Mouse (Mus musculus) MEL (cell line): Measurements from ENCODE around the gene Arid5a.

Experiments
- CTCF ChIP-seq, 3 experiments: IDR thresholded peaks in 2 of 3; conservative IDR thresholded peaks in 1 of 3; 2 replicates each; pipeline ENCODE4 v1.5.1; 2011 to 2012; ENCODE audit warnings: low read length in 3 of 3, low read depth in 2 of 3, mild to moderate bottlenecking in 2 of 3, improper control_type of control experiment in 1 of 3, inconsistent platforms in 1 of 3, mixed read lengths in 1 of 3, moderate library complexity in 1 of 3; ENCODE audit not compliant: control insufficient read depth in 1 of 3, insufficient read depth in 1 of 3, poor library complexity in 1 of 3, severe bottlenecking in 1 of 3
- JUND ChIP-seq: IDR thresholded peaks from 2 replicates; pipeline ENCODE4 v1.6.1; 2011; ENCODE audit warnings: low read depth, mild to moderate bottlenecking, improper control_type of control experiment, low read length
- MAFK ChIP-seq: IDR thresholded peaks from 2 replicates; pipeline ENCODE4 v1.6.1; 2011; ENCODE audit warnings: low read depth, mild to moderate bottlenecking, low read length, improper control_type of control experiment, borderline replicate concordance
- MYC ChIP-seq: IDR thresholded peaks from 2 replicates; pipeline ENCODE4 v1.6.1; 2011; ENCODE audit warnings: low read depth, mild to moderate bottlenecking, low read length, improper control_type of control experiment, moderate library complexity
- POLR2A ChIP-seq, 2 experiments: IDR thresholded peaks; 2 replicates each; pipeline ENCODE4 v1.6.1; 2011 to 2012; ENCODE audit warnings: low read length in 2 of 2, mild to moderate bottlenecking in 2 of 2, control low read depth in 1 of 2, improper control_type of control experiment in 1 of 2, low read depth in 1 of 2, moderate library complexity in 1 of 2; ENCODE audit not compliant: control insufficient read depth in 1 of 2, insufficient read depth in 1 of 2, poor library complexity in 1 of 2
- POLR2AphosphoS2 ChIP-seq: IDR thresholded peaks from 2 replicates; pipeline ENCODE4 v1.6.1; 2011; ENCODE audit warnings: low read length, improper control_type of control experiment
- RAD21 ChIP-seq: IDR thresholded peaks from 2 replicates; pipeline ENCODE4 v1.6.1; 2011; ENCODE audit warnings: mild to moderate bottlenecking, low read depth, low read length, improper control_type of control experiment
- TBP ChIP-seq: IDR thresholded peaks from 2 replicates; pipeline ENCODE4 v1.8.0; 2011; ENCODE audit warnings: low read depth, low read length, improper control_type of control experiment
- UBTF ChIP-seq: IDR thresholded peaks from 2 replicates; pipeline ENCODE4 v1.6.1; 2012; ENCODE audit warnings: low read depth, mild to moderate bottlenecking, inconsistent platforms, low read length, improper control_type of control experiment, moderate library complexity, borderline replicate concordance; ENCODE audit not compliant: insufficient read depth
- USF1 ChIP-seq: IDR thresholded peaks from 2 replicates; pipeline ENCODE4 v1.6.1; 2014; ENCODE audit warnings: low read depth, mild to moderate bottlenecking, inconsistent platforms, low read length, improper control_type of control experiment, moderate library complexity
- USF2 ChIP-seq, 2 experiments: IDR thresholded peaks; 2 replicates each; pipeline ENCODE4 v1.6.1; 2011 to 2012; ENCODE audit warnings: improper control_type of control experiment in 2 of 2, low read length in 2 of 2, borderline replicate concordance in 1 of 2, inconsistent platforms in 1 of 2, low read depth in 1 of 2, mild to moderate bottlenecking in 1 of 2; ENCODE audit not compliant: insufficient read depth in 1 of 2
- ZNF384 ChIP-seq: IDR thresholded peaks from 2 replicates; pipeline ENCODE4 v1.6.1; 2012; ENCODE audit warnings: low read depth, mild to moderate bottlenecking, inconsistent platforms, low read length, improper control_type of control experiment

DNA sequence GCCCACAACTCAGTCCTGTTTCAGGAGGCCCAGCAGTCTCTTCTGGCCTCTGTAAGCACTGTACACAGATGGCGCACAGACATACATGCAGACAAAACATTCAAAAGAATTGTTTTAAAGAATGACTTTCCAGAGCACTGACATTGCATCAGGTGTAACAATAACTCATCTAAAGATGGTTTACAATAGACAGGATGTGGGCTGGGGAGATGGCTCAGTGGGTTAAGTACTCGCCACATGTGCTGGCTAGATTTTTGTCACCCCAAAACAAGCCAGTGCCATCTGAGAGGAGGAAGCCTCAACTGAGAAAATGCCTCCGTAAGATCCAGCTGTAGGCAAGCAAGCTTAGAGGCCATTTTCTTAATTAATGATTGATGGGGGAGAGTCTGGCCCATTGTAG, 13.1 kb upstream of the Arid5a start:
- TF ChIP-seq CTCF (IDR thresholded peaks at IDR 0.05 in 2 of 3, conservative IDR thresholded peaks at IDR 0.05 in 1 of 3; ENCODE audit: control insufficient read depth in 1 of 3, insufficient read depth in 1 of 3, low read depth in 2 of 3, low read length in 3 of 3, poor library complexity in 1 of 3, severe bottlenecking in 1 of 3) (no peak), POLR2AphosphoS2 (no peak), JUND (no peak), ZNF384 (no peak), POLR2A (IDR thresholded peaks at IDR 0.05; ENCODE audit: control insufficient read depth in 1 of 2, insufficient read depth in 1 of 2, low read depth in 1 of 2, low read length in 2 of 2, poor library complexity in 1 of 2) (no peak), RAD21 (no peak), MAFK (no peak), USF2 (IDR thresholded peaks at IDR 0.05; ENCODE audit: borderline replicate concordance in 1 of 2, insufficient read depth in 1 of 2, low read depth in 1 of 2, low read length in 2 of 2) (no peak), USF1 (no peak), TBP (no peak), UBTF (no peak), MYC (no peak)
